Mouse (Mus musculus) telencephalon, adult 2 months (tissue): ENCODE data around the gene Smim20.

ENCODE experiments used
- DNase-seq: peaks from one replicate; pipeline ENCODE4 v3.0.0-alpha.2; 2011; ENCODE audit warnings: low read depth, low spot score

Smim20 gene

DNA sequence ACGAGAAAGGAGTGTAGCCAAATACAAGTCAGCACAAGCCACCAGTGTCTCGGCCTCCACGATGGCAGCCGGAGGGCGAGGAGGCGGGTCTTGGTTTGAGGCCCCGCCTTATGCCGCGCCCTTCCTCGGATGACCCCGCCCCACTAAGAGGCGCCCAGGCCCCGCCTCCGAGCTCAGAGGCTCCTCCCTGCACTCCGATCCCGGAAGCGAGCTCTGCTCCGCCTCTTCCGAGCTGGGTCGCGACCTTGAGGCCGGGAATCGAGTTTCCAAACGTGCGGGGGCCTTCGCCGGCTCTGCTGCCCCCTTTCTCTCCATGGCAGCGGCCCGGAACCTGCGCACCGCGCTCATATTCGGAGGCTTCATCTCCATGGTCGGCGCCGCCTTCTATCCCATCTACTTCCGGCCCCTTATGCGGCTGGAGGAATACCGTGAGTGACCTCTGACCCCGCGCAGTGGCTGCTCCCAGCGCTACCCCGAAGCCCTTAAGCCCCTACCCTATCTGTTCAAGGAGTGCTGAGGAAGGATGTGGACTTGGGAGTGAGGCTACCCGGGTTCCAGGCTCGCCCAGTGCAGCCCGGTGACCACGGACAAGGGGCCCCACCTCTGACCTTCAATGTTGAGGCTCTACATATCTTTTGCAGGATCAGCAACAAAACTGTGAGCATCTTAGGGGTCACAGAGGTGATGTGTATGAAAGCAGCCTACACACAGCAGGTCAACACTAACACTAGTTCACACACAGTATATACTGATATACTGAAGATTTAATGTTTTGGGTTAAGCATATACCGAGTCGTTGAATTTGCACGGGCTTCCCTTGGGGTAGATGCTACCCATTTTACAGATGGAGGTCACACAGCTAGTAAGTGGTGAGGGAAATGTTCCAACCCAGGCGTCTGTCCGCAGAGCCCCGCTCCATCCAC is at the start of gene Smim20:
Gene Smim20 (plus strand): TSS at position 153 of the 923 bp plus-strand sequence.
- DNase-seq: peak; percentile 74

DNA sequence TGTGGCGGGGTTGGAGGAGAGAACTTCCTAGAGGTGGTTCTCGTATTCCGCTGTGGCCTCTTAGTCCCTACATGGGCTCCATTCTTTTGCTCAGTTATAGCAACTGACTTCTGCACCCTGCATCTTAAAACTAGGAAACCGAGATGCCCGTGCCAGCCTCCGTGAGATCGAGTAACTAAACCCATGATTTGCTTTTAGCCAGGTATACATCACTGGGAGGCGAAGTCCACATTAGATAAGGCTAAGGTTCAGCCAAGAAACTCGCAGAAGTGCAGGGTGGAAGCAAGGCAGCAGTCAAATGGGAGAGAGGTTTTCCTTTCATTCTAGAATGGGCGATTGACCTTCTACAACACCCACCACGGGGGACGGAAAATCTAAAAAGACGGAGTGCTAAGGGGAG is 41.4 kb upstream of the Smim20 start:
- no peak for DNase-seq

DNA sequence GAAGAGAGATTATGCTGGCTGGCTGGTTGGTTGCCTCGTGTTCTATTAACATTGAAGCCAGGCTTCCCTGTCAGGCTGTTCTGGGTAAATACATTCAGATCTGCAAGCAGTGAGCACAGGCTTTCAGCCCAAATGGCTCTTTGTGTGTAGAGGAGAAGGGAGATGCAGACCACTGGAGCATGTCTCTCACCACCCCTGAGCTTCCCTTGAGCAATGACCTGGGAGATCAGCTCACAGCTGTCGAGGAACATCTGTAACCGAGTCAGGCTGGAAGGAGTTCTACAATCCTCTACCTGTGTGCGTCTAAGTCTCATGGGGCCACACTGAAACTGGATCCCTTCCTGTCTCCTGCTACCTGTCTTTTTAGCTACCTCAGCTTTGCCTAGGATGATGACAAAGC is 36.3 kb upstream of the Smim20 start:
- no peak for DNase-seq

DNA sequence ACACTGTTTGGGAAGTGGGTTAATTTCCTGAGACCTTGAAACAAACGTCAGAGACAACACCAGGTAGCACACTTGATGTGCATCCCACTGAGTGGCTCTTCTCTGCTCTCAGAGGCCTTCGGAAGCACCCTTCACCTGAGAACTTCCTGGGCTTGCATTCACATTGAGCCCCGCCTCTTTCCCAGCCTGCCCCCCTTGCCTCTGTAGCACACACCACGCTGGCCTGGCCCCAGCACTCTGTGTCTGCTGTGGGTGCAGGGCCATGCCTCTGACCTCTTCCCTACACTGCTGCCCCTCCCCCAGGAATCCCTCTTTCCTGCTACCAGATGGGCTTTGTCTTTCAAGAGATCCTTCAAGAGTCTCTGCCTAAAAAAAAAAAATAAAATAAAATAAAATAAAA is 31.3 kb upstream of the Smim20 start:
- no peak for DNase-seq

DNA sequence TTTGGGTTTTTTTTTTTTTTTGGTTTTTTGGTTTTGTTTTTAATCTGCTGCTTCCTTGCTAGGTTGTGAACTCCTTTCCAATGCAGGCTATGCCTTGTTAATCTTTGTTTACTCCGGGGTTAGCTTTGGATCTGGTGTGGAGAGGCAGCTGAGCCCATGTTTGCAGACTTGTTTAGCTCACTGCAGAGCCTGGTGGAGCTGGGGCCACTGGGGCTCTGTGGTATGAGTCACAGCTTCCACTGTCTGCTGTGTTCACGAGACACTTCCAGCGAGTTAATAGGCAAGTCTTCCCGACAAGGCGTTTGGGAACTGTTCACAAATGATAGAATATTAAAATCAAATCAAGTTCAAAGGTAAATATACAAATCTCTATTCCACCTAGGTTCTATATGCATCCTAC is 30.7 kb upstream of the Smim20 start:
- DNase-seq: no peak

DNA sequence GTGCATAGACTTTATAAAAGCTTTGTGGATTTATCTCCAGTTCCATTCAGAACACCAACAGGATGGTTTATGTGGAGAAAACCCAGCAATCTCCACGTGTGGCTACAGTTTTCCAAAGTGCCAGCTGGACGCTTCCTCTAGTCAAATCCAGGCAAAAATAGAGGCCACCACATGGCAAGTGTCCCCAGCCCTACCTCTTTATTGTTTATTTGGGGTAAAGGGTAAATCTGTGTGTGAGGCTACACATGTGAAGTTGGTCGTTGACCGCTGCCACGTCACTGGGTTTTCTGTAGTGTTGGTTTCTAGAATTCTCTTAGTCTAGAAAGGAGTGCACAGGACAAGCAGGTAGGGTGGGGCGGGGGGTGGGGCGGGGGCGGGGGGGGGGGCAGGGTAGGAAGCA is 30.1 kb upstream of the Smim20 start:
- DNase-seq: no peak

DNA sequence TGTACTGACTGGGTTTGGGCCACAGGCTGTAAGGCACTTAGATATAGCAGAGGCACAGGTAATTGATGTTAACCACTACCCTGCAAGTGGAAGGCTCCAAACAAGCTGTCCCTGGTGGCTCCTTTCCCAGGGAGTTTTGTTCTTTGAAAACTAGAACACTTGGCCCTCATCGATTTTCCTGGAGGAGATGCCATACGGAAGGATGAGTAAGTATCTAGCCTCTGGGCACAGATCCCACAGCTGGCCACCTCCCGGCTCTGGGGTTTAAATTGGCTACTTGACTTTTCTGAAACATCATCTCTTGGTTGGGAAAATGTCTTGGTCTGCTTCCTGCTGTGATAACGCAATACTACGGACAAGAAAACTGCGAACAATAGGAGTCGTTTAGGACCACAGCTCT is 28.1 kb upstream of the Smim20 start:
- DNase-seq: no peak

DNA sequence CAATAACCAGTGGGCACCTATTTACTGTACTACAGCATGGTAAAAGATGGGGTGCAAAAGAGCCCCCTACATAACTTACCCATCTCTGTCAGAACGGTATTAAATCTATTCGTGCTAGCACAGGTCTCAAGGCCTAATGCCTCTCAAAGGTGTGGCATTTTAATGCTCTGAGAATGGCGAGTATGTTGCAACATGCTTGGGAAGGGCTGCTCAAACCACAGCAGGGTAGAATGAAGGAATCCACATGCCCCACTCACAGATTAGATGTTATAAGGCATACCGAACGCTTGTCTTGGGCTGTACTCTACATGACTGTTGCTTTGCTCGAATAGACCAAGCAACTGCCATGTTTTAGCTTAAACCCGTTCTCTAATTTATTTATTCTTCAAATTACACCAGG is 27.7 kb upstream of the Smim20 start:
- DNase-seq: no peak

DNA sequence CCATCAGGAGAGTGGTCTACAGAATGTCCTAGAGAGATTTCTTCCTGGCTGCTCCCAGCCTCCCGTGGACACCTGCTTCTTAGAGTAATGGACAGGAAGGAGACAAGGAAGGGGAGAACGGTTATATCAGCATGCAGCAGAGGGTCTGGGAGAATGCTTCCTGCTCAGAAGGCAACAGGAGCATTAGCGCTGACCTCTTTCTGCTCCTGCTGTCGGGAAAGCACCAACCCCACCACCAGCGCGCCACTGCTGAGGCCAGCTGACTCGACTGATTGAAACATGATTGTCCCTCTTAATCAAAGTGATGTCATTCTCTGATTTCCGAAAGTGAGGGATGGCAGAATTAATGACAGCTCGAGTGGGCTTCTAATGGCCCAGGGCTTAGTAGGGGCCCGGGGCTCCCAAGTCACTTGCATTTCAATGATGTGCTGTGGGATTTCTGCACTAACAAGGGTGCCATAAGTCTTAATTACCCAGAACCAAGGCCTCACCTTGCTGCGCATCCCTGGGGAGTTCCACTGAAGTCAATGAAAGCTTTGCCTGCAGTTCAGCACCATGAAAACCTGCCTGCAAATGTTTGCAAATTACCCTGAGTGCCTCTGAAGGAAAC is 26.9 kb upstream of the Smim20 start:
- no peak for DNase-seq

DNA sequence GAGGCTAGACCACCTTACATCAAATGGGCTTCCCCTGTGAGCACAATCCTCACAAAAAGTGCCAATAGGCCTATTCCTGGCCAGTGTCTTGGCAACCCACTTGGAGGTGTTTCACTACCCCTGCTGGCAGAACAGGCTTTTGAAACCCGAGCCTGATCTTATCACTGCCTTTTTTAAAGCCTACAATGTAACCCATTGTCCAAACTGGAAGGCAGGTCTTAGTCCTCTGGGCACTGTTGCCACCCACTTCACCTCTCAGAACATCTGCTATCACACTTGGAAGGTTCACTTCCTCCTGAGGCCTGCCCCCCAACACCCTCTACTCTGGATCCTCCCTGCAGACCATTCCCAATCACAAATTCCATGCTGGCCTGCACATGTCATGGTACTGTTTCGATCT is 25.8 kb upstream of the Smim20 start:
- DNase-seq: no peak

DNA sequence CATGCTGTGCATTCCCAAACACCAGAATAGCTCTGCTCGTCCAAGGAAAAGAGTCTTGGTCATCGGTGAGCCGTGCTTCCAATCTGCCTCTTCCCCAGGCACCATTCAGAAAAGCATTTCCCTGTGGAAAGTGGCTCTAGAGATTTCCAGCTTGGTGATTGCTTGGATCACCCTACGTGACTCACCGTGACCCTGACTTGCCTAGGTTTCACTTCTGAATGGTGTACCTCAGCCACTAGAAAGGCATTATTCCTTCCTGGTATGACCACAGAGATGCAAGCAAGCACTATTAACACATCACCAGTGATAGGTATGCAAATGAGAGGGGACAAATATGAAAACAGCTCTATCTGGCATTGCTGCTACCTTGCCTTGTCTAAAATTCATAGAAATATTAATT is 24.9 kb upstream of the Smim20 start:
- DNase-seq: no peak

DNA sequence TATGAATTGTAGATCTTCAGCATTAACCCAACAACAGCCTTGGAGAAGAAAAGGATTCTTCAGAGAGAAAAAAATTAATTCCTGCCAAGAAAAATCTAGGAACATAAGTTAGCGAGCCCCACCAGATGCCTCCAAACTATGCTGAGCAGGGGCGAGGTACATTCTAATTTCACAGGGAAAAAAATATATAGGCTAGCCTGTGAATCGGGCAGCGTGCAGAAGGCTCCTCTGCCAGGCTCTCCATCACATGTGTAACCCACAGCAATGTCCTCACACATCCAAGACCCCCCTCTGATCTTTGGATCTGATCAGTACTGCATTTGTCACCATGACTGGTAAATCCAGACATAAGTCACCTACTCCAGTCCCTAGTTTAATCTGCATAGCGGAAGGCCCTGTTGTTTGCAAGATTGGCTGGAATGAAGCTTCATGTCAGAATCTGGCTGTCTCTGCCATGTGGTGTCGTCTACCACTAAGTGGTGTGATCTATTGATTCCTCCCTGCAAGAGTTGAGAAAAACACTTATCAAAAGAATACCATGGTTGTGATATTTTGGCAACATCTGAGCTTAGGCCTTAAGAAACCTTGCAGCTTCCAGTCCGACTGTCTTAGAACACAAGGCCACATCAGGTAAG is 23.9 kb upstream of the Smim20 start:
- peak; percentile 65 for DNase-seq

DNA sequence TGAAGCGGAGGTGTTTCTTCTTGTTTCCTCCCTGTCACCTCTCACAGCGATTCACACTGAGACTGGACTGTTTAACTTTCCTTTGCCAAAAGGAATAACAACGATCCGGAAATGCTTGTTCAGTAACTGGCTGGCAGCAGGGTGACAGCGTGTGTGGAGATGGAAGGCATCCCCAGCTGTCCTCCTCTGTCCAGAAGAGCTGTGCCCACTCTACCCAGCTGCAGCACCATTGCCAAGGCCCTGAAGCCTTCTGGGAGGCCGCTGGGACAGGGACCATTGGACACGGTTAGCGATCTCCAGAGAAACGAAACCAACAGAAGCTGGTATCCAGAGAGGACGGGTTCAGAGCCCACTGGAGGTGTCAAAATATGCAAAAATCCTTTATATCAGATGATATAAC is 22.9 kb upstream of the Smim20 start:
- DNase-seq: no peak

DNA sequence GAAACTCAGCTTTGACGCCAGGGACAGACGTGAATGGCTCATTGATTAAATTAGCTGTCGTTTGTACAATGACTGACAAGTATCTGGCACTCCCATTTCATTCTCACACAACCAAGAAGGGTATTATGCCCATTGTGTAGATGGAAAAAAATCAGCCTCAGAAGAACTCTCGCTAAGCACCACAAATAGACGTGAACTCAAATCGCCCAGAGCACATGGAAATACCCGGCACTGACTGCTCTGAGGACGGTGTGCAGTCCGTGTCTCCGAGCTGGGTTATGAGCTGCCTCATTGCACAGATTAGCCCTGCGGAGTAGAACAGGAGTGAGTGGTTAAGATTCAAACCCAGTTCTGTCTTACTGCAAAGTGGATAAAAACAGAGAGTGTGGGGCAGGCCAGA is 18.4 kb upstream of the Smim20 start:
- no peak for DNase-seq

DNA sequence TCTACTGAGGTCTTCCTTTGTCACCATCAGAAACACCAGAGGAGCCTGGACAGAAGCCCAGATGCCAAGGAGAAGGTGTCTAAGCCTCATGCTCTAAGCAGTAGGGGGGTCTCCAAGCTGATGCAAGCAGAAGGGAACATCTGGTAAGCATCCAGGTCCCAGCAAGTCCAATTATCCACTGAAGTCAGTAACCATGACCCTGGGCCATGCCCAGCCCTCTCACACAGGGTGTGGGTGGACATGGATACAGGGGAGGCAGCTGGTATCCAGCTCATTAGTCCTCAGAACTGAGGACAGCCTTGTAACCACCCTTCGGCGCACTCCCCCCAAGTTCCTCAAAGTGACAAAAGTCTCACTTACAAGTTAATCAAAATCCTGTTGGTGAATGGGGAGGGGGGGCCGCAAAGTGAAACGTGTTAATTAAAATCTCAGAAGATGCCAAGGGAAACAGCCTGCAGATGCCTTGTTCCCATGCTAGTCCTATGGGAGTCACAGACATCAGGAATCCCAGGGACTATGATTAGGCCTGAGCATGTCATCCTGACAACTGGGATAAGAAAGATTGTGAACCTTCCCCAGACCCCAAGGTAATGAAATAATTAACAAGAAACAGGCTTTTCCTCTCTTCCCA is 17.3 kb upstream of the Smim20 start:
- DNase-seq: no peak

DNA sequence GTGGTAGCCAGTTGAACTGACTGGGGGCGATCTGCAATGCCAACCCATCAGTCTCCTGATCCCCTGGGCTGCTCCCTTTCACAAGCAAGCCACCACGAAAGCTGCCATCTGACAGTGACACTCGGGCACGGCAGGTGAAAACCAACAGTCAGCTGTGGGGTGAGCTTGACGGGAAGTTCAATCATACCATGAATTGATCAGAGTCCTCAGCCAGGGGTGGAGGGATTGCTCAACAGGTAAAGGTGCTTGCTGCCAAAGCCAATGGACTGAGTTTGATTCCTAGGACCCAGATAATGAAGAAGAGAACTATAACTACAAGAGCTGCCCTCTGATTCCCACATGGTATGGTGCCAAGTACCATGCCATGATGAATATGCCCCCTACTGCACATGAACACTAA is 12.7 kb upstream of the Smim20 start:
- DNase-seq: no peak

DNA sequence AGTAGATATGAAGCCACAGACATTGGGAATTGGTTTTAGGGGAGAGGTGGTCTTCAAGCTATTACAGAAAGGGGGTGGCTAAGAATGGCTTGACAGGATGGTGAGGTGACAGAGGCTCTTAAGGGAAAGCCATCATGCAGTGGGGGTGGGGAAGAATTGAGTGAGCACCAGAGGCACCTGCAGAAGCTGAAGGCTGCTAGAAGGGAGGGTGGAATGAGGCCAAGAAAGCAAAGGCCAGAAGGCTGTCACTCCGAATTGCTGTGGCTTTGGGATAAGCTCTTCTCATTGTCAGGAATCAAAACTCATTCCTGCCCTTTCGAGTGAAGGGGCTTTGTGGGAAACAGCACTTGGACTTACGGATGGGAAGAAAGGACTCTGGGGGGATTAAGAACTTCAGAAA is 12.1 kb upstream of the Smim20 start:
- DNase-seq: no peak

DNA sequence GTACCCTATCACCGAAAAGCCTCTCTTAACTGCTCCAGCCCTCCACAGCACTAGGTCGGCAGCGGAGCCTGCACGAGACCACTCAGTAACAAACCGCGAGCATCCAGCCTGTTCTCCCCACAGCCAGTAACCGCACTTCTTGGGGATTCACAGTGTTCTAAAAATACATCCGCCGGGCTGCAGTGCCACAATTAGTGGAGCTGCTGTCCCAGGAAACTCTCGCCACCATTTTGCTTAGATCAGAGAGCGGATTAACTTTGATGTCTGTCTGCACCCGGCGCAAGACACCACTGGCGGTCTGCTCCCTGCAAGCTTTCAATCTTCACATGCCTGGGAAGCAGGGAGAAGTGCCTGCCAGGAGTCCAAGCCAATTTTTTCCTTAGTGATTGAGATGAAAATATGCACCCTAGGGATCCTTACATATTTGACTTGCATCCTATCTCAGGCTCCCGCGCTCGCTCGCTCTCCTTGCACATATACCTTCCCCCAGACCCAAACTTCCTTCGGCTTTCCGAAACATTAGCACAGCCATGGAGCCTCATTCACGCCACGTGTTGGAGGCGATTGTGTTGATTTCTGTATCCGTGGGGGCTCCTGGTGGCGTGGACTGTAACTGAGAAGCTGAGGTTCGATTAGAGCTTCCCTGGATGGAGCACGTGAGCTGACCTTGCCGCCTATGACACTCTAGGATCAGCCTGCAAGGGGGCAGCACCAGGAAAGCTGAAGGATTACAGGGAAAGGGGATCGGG is 8.7 kb upstream of the Smim20 start:
- peak; percentile 56 for DNase-seq

DNA sequence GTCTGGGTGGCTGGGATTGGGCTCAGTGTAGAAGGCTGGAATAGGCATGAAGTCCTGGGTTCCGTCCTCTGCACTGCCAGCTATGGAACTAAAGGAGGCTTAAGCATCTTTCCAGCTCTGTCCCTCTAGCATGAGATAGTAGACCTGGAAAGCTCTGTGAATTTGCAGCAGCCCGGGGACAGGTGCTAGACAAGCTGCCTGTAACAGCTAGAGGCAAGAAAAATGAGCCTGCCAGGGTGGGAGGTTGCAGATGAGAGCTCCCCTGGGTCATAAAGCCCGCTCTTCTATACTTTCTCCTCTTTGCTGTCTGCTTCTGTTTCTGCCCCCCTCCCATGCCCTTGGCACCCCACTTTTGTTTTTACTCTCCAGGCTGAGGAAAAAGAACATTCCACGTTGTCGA is 7.0 kb upstream of the Smim20 start:
- DNase-seq: peak; percentile 46

DNA sequence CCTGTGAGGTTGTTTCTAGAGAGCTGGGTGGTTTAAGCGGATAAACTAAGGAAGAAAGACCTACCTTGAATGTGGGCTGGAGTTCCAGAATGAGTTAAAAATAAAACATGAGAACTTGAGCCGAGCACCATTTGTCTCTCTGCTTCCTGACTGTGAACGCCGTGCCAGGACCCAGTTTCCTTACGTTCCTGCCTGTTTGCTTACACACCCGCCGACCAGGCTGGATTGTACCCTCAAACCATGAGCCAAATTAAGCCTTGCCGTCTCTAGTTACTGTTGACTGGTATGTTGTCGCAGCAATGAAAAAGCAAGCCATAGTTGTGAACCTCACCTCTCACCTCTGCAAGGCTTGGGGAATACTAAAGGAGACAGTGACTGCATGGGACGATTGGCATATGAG is 4.9 kb upstream of the Smim20 start:
- no peak for DNase-seq

DNA sequence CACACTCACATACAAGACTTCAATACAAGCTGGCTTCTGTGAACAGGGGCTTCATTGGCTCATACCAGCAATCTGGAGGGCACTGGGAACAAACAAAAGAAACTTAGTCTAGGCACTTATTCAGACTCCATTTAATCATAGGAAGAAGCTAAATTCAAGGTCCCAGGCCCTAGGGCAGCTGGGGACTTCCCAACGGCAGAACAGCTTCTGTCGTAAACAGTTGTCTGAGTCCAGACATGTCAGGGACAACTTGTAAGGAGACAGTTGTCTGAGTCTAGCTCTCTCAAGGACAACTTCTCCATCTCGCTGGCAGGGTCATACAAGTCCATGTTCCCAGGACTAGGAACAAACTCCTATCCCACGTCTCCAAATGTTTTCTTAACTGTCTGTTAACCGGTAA is 2.8 kb upstream of the Smim20 start:
- no peak for DNase-seq

DNA sequence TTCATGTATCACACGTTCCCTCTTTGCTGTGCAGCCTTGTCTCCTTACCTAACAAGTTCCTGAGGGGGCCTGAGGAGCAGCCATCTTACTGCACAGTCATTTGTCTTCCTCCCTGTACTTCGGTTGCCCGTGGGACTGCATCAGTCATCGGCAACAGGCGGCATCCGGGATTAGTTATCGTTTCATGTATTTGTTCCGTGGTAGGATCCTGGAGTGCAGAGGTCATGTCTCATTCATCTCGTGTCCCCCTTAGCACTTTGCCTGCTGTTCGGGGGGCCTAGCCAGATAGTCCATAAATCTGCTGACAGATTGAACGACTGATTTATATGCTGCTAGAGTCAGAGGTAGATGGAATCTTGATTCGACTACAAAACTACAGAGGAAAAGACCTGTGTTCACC is 1.1 kb upstream of the Smim20 start:
- DNase-seq: no peak
